Mouse (Mus musculus) neural tube, embryonic 14.5 days (tissue): Measurements from ENCODE around the gene Gpr1. TPM values are rescaled to one million over a fixed set of nuclear protein-coding genes. Genes with fewer than 3 reads are reported as not detected.

Experiments
- ATAC-seq: fragments of 200-750 bp; cut with Nextera tagmentation; 2 replicates; pipeline ENCODE4 v1.8.0; 2017; ENCODE audit warnings: low read depth, mild to moderate bottlenecking, moderate TSS enrichment, moderate library complexity
- H3K27ac ChIP-seq: fragments of 300-500 bp; sonication (generic); 2 replicates; pipeline ENCODE4 v1.5.1; 2014; ENCODE audit warnings: low read depth, mild to moderate bottlenecking, control low read depth, low read length, moderate library complexity, mixed read lengths
- H3K27me3 ChIP-seq: fragments of 300-500 bp; sonication (generic); 2 replicates; pipeline ENCODE4 v1.6.1; 2014; ENCODE audit warnings: low read length; ENCODE audit not compliant: control insufficient read depth, insufficient read depth
- H3K36me3 ChIP-seq: fragments of 300-500 bp; sonication (generic); 2 replicates; pipeline ENCODE4 v1.6.1; 2014; ENCODE audit warnings: low read length, mixed read lengths; ENCODE audit not compliant: control insufficient read depth, insufficient read depth
- H3K4me1 ChIP-seq: fragments of 300-500 bp; sonication (generic); 2 replicates; pipeline ENCODE4 v1.6.1; 2014; ENCODE audit warnings: low read length; ENCODE audit not compliant: control insufficient read depth, insufficient read depth
- H3K4me2 ChIP-seq: fragments of 300-500 bp; sonication (generic); 2 replicates; pipeline ENCODE4 v1.6.1; 2014; ENCODE audit warnings: mild to moderate bottlenecking, low read depth, low read length, control low read depth
- H3K4me3 ChIP-seq: fragments of 300-500 bp; sonication (generic); 2 replicates; pipeline ENCODE4 v1.5.1; 2014; ENCODE audit warnings: low read depth, low read length, control low read depth, mixed read lengths
- H3K9ac ChIP-seq: fragments of 300-500 bp; sonication (generic); replicated peaks from 2 replicates; pipeline ENCODE4 v1.6.1; 2014; ENCODE audit warnings: low read depth, mild to moderate bottlenecking, control low read depth, low read length, mixed read lengths
- H3K9me3 ChIP-seq: fragments of 300-500 bp; sonication (generic); 2 replicates; pipeline ENCODE4 v1.6.1; 2016; ENCODE audit warnings: low read length; ENCODE audit not compliant: control insufficient read depth
- WGBS: fragments of 180-500 bp; shearing (Covaris S2); extraction: QIAGEN DNeasy Blood & Tissue Kit; methylation state at CpG from one replicate; pipeline ENCODE4 v1.1.7; 2014; 5-methylcytosine and 5-hydroxymethylcytosine counted together
- polyA plus RNA-seq: library from polyadenylated mRNA; unstranded; fragments of >200 nt; fragmentation: Nextera tagmentation; extraction: Ambion mirVana; gene quantifications from 2 replicates; pipeline ENCODE4 v1.2.1, GENCODE M21; 2014

The Gpr1 gene
- polyA plus RNA-seq, 1 experiment from 2014 or later, result 1.3 TPM

DNA sequence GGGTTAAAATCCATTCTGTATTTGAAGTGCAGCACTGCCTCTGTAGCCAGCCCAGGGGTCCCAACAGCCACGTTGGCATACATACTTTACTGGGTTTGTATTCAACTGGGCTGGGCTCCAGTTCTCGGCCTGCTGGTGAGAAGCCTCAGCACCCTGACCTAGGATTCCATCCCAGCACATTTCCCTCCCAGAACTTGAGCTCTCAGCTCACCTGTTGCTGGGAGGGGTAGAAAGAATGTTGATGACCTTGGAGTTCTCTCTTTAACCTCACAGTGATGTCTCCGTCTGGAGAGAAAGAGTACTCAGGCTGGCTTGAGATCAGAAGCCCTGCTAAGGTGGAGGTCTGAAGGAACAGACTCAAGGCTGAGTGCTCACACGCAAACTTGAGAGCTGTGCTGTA lies 25.0 kb upstream of the Gpr1 start:
- H3K36me3 ChIP-seq, result no peaks in the 10 kb centered on the region
- ATAC-seq, result no peak
- H3K4me2 ChIP-seq, result no peak overlapping the region
- 64% methylated on average over 4 of the region's 4 CpGs for WGBS
- no peaks in the 10 kb centered on the region for H3K27me3 ChIP-seq
- no peak overlapping the region for H3K9ac ChIP-seq
- H3K4me3 ChIP-seq, result no peak overlapping the region
- H3K27ac ChIP-seq, result no peak overlapping the region
- no peaks in the 10 kb centered on the region for H3K4me1 ChIP-seq
- no peaks in the 10 kb centered on the region for H3K9me3 ChIP-seq

GRCm38 (mm10) chr1:63237371-63237770 lies 23.0 kb upstream of the Gpr1 start:
- ATAC-seq, result no peak
- no peak overlapping the region for H3K27ac ChIP-seq

DNA sequence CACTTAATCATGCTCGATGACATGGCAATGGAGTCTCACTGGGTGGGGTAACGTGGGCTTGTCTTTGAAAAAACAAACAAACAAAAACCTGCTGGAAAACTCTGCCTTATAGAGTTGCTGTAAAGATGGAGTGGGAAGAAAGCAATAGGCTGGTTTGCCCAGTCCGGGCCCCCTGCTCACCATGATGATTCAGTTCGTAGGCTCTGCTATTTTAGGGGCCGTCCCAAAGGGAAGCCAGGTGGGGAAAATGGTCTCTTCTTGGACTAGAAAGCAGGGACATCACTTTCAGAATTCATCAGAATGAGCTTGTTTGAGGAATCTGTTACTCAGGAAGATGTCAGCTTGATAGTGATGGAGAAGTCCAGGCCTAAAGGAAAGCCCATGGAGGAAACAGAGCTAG lies 12.9 kb upstream of the Gpr1 start:
- Histone ChIP-seq H3K36me3 (no peaks in the 10 kb centered on the region), H3K4me3 (no peak overlapping the region), H3K4me1 (no peaks in the 10 kb centered on the region), H3K9ac (no peak overlapping the region), H3K27ac (no peak overlapping the region), H3K9me3 (no peaks in the 10 kb centered on the region), H3K27me3 (no peaks in the 10 kb centered on the region), H3K4me2 (no peak overlapping the region)
- WGBS, result 77% methylated on average over 5 of the region's 5 CpGs
- ATAC-seq, result no peak

More at GRCm38 (mm10) chr1:63237371-63237770, 23.0 kb upstream of the Gpr1 start:
- Histone ChIP-seq H3K4me3 (no peak overlapping the region), H3K27me3 (no peaks in the 10 kb centered on the region), H3K4me1 (no peaks in the 10 kb centered on the region), H3K36me3 (no peaks in the 10 kb centered on the region), H3K9ac (no peak overlapping the region), H3K9me3 (no peaks in the 10 kb centered on the region), H3K4me2 (no peak overlapping the region)
- 30% methylated on average over 5 of the region's 5 CpGs for WGBS

DNA sequence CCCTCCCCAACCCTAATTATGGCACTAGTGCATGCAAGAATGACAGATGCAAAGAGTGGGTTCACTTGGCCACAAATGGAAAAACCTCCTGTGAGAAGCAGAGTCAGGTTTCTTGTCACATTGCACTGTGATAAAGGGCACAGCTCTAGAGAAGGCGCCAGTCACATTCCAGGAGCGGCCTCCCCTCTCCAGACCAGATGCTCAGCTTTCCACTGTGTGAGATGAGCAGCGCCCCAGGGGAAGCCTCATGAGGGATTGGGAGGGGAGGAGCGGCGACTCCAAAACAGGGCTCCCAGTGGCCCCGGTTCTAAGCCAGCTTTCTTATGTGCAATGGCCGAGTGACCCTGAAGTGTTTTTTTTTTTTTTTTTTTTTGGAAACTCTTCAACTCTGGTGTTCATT lies 11.5 kb upstream of the Gpr1 start:
- no peak for ATAC-seq
- H3K27me3 ChIP-seq, result no peaks in the 10 kb centered on the region

DNA sequence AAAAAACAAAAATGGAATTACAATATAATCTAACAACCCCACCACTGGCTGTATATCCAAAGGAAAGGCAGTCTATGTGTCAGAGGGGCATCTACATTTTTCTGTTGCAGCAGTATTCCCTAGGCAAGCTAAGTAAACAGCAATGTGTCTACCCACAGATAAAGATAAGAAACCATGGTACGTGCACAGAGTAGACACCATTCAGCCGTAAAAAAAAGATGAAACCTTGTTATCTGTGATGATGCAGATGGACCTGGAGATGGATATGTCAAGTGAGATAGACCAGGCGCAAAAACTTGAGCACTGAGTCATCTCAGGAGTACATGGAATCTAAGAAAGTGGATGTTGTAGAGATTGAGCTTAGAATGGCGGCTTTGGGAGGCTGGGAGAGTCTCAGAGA lies 10.7 kb upstream of the Gpr1 start:
- H3K36me3 ChIP-seq, result no peaks in the 10 kb centered on the region
- no peaks in the 10 kb centered on the region for H3K9me3 ChIP-seq
- 89% methylated on average over 4 of the region's 4 CpGs for WGBS
- no peak overlapping the region for H3K9ac ChIP-seq
- no peak overlapping the region for H3K4me2 ChIP-seq
- ATAC-seq, result no peak
- no peaks in the 10 kb centered on the region for H3K27me3 ChIP-seq
- no peak overlapping the region for H3K4me3 ChIP-seq
- no peak overlapping the region for H3K27ac ChIP-seq
- H3K4me1 ChIP-seq, result no peaks in the 10 kb centered on the region

More for the DNA sequence above, 11.5 kb upstream of the Gpr1 start:
- H3K4me1 ChIP-seq, result no peaks in the 10 kb centered on the region
- H3K27ac ChIP-seq, result no peak overlapping the region
- no peak overlapping the region for H3K4me2 ChIP-seq
- H3K4me3 ChIP-seq, result no peak overlapping the region
- 14% methylated on average over 7 of the region's 7 CpGs for WGBS
- H3K36me3 ChIP-seq, result no peaks in the 10 kb centered on the region
- no peak overlapping the region for H3K9ac ChIP-seq
- no peaks in the 10 kb centered on the region for H3K9me3 ChIP-seq

GRCm38 (mm10) chr1:63219277-63219676 lies 4.9 kb upstream of the Gpr1 start:
- H3K36me3 ChIP-seq, result no peaks in the 10 kb centered on the region
- H3K27me3 ChIP-seq, result no peaks in the 10 kb centered on the region
- H3K4me3 ChIP-seq, result no peak overlapping the region
- no peak overlapping the region for H3K4me2 ChIP-seq
- no peak for ATAC-seq
- no peak overlapping the region for H3K9ac ChIP-seq
- 95% methylated on average over 4 of the region's 4 CpGs for WGBS
- H3K9me3 ChIP-seq, result no peaks in the 10 kb centered on the region
- H3K4me1 ChIP-seq, result peaks cover under 1% of the 10 kb centered on the region; the same call in 1 of the 2 replicates
- no peak overlapping the region for H3K27ac ChIP-seq

- Histone ChIP-seq H3K36me3 (no peaks in the 10 kb centered on the region), H3K4me3 (no peak overlapping the region), H3K4me1 (peaks cover 5% of the 10 kb centered on the region; the same call in 1 of the 2 replicates), H3K9ac (no peak overlapping the region), H3K27me3 (no peaks in the 10 kb centered on the region), H3K9me3 (no peaks in the 10 kb centered on the region), H3K4me2 (no peak overlapping the region), H3K27ac (no peak overlapping the region)
- no peak for ATAC-seq
- WGBS, result 45% methylated on average over 7 of the region's 7 CpGs
These were observed 288 bp upstream of the Gpr1 start for GRCm38 (mm10) chr1:63214631-63215030.

- 19% methylated on average over 22 of the region's 22 CpGs for WGBS
- Histone ChIP-seq H3K4me3 (peak overlapping the region; percentile 7; the same call in 1 of the 2 replicates), H3K27me3 (no peaks in the 10 kb centered on the region), H3K4me1 (peaks cover 5% of the 10 kb centered on the region; the same call in 1 of the 2 replicates), H3K36me3 (no peaks in the 10 kb centered on the region), H3K27ac (no peak overlapping the region), H3K4me2 (peak overlapping the region; percentile 29; the same call in 1 of the 2 replicates), H3K9me3 (no peaks in the 10 kb centered on the region), H3K9ac (0 out of 2 replicates have a peak overlapping the region, but pooled peaks have one; percentile 25)
- peak; percentile 54; the same call in 1 of the 2 replicates for ATAC-seq
These were observed 669 bp downstream of the Gpr1 start for GRCm38 (mm10) chr1:63213478-63214270.

DNA sequence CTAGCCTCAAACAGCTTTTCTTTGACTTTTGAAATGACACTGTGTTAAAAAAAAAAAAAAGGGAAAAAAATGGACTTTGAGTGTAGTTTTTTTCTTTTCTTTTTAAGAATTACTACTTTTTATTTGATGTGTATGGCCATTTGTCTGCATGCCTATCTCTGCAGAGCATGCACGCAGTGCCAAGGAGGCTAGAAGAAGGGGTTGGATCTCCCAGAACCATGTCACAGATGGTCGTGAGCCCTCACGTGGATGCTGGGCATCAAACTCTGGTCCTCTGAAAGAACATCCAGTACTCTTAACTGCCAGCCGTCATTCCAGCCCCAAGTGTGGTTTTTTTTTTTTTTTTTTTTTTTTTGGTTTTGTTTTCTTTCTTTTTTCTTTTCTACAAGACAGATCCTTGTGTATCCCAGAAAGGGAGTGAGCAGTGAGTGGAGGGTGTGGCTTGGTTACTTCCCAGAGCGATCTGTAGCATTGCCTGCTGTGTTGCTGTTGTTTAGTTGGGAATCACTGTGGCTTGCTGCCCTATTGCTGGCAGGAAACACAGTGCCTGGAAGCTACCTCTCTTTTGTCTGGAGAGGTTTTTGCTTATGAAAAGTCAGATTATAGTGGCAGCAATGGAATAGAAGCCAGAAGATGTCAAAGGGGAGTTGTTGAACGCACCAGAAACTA lies 4.3 kb downstream of the Gpr1 start:
- no peaks in the 10 kb centered on the region for H3K27me3 ChIP-seq
- 17% methylated on average over 6 of the region's 6 CpGs for WGBS
- no peak for ATAC-seq
- no peak overlapping the region for H3K4me3 ChIP-seq
- H3K4me1 ChIP-seq, result peaks cover 5% of the 10 kb centered on the region; the same call in 1 of the 2 replicates
- H3K4me2 ChIP-seq, result no peak overlapping the region
- no peak overlapping the region for H3K27ac ChIP-seq
- H3K9ac ChIP-seq, result no peak overlapping the region
- H3K36me3 ChIP-seq, result no peaks in the 10 kb centered on the region
- no peaks in the 10 kb centered on the region for H3K9me3 ChIP-seq
